Mouse (Mus musculus) forebrain, embryonic 12.5 days (tissue): ENCODE results near the gene Ptprn2. TPM values are rescaled to one million over a fixed set of nuclear protein-coding genes. Genes with fewer than 3 reads are reported as not detected.

Source experiments
- ATAC-seq: fragments of 200-750 bp; cut with Nextera tagmentation; 2 replicates; pipeline ENCODE4 v1.8.0; 2017; ENCODE audit warnings: moderate TSS enrichment; ENCODE audit not compliant: low FRiP score
- H3K27ac ChIP-seq: fragments of 300-500 bp; sonication (generic); 2 replicates; pipeline ENCODE4 v1.5.1; 2016; ENCODE audit warnings: mild to moderate bottlenecking
- H3K27me3 ChIP-seq: fragments of 300-500 bp; sonication (generic); 2 replicates; pipeline ENCODE4 v1.6.1; 2016; ENCODE audit warnings: mild to moderate bottlenecking
- H3K36me3 ChIP-seq: fragments of 300-500 bp; sonication (generic); replicated peaks from 2 replicates; pipeline ENCODE4 v1.6.1; 2016; ENCODE audit warnings: mild to moderate bottlenecking
- H3K4me1 ChIP-seq: fragments of 300-500 bp; sonication (generic); 2 replicates; pipeline ENCODE4 v1.6.1; 2016
- H3K4me2 ChIP-seq: fragments of 300-500 bp; sonication (generic); 2 replicates; pipeline ENCODE4 v1.6.1; 2016; ENCODE audit warnings: mild to moderate bottlenecking, moderate library complexity
- H3K4me3 ChIP-seq: fragments of 300-500 bp; sonication (generic); replicated peaks from 2 replicates; pipeline ENCODE4 v1.5.1; 2016; ENCODE audit warnings: mild to moderate bottlenecking
- H3K9ac ChIP-seq: fragments of 300-500 bp; sonication (generic); 2 replicates; pipeline ENCODE4 v1.6.1; 2016; ENCODE audit warnings: mild to moderate bottlenecking
- H3K9me3 ChIP-seq: fragments of 300-500 bp; sonication (generic); 2 replicates; pipeline ENCODE4 v1.6.1; 2016
- WGBS: fragments of 180-500 bp; shearing (Covaris S2); methylation state at CpG from one replicate; pipeline ENCODE4 v1.1.7; 2016; 5-methylcytosine and 5-hydroxymethylcytosine counted together
- polyA plus RNA-seq: library from polyadenylated mRNA; unstranded; fragments of >200 nt; fragmentation: Nextera tagmentation; extraction: Ambion mirVana; gene quantifications from 2 replicates; pipeline ENCODE4 v1.2.1, GENCODE M21; 2016

Gene Ptprn2
- polyA plus RNA-seq, 1 experiment from 2014 or later: 8.8 TPM

DNA sequence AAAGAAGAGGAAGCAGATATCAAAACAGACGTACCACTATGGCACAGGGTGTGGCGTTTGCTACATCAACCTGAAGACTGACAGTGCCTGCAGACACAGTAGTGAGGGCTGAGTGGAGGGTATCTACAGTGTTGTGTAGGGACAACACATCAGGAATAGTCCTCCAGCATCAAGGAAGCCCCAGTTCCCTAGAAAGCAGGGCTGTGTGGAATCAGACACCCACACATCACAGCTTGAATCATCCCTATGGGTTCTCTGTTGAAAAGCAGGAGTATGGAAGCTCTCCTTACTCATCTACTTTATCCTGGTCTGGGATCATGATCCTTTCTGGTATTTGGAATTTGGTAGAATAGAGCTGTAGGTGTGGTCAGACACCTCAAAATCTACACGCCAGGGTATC, 287.8 kb downstream of the Ptprn2 start:
- no peak overlapping the region for H3K4me2 ChIP-seq
- H3K4me3 ChIP-seq: no peak overlapping the region
- no peaks in the 10 kb centered on the region for H3K27me3 ChIP-seq
- H3K36me3 ChIP-seq: no peaks in the 10 kb centered on the region
- ATAC-seq: no peak
- H3K9ac ChIP-seq: no peak overlapping the region
- H3K9me3 ChIP-seq: no peaks in the 10 kb centered on the region
- 97% methylated on average over 3 of the region's 3 CpGs for WGBS
- H3K27ac ChIP-seq: no peak overlapping the region
- peaks cover 23% of the 10 kb centered on the region for H3K4me1 ChIP-seq

DNA sequence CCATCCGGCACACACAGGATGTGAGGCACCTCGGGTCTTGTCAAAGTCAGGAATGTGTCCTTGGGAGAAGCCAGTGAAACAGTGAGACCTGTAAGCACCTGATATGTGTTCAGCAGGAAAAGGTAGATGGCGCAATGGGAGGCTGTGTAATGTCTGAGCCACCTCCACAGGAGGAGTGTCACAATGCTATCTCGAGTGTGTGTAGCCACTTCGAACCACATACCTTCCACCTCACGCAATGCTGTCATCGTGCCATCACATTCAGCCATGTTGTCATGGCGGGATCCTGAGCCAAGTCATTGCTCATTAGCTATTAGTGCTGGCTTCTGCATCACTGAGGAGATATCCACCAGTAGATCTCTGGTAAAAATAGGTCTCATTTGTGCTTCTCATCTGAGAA, 290.9 kb downstream of the Ptprn2 start:
- H3K4me3 ChIP-seq: no peak overlapping the region
- no peaks in the 10 kb centered on the region for H3K9me3 ChIP-seq
- no peak overlapping the region for H3K27ac ChIP-seq
- H3K4me2 ChIP-seq: no peak overlapping the region
- peaks cover 23% of the 10 kb centered on the region for H3K4me1 ChIP-seq
- no peak overlapping the region for H3K9ac ChIP-seq
- no peaks in the 10 kb centered on the region for H3K36me3 ChIP-seq
- no peaks in the 10 kb centered on the region for H3K27me3 ChIP-seq
- no peak for ATAC-seq
- 89% methylated on average over 8 of the region's 8 CpGs for WGBS

DNA sequence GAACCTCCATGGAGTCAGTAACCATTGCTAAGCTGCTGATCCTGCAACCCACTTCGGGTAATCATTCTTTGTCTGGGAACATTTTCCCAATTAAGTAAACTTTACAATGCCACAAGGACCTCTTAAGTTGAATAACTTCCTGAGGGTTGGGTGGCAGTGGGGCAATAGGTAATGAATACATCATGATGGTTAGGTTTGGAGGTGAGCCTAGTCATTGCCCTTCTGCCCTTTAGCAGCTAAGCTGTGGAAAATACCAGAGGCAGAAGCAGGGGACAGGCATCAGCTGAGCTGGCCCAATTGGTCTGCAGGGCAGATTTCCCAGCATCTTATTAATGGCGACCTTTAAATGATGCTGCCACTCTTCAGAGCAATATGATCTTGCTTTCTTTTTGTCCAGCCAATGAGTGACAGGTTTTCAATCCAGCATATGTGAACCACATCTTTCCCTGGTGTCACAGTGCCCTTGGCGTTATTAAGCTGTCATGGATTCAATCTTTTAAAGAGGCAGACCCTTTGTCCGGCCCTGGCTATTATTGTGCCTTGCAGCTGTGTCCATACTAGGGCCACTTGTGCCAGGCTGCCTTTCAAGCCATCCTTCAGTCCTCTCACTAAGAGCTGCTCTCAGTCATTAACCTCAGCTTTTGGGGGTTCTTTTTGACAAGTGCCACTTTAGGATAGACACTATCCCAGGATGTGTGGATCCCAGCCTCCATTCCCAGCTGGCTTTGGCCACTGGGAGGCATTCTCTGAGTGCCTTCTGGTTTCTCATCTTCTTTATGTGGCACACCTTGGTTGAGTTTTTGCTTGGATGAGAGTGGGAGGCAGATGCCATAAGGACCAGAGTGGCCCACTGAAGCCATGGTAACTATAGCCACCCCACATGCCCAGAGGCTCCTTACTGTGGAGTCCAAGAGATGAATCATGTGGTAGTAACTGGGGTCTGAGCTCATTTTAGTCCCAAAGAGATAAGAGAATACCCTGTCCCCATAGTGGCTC, 292.9 kb downstream of the Ptprn2 start:
- 33% methylated on average over 4 of the region's 4 CpGs for WGBS
- Histone ChIP-seq H3K4me1 (peaks cover 13% of the 10 kb centered on the region), H3K27ac (0 out of 2 replicates have a peak overlapping the region, but pooled peaks have one; percentile 19), H3K4me3 (no peak overlapping the region), H3K9ac (no peak overlapping the region), H3K9me3 (no peaks in the 10 kb centered on the region), H3K4me2 (no peak overlapping the region), H3K27me3 (no peaks in the 10 kb centered on the region), H3K36me3 (no peaks in the 10 kb centered on the region)
- ATAC-seq: peak; percentile 71

DNA sequence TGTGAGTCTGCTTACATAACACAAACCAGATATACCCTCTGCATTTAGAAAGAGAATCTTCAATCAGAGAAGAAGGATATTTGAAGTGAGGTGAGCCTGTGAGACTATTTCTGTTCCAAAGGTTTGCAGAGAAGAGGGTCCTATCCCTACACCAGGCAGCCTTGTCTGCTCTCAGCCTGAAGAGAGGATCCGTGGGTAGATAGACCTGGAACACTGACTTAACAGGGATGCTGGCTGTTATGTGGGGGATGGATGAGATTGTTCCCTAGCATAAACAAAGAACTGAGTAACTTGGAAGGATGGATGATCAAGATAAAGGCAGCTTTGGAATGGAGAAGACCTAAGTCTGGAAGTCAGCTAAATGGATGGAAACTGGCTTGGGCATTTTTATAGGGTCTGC, 294.9 kb downstream of the Ptprn2 start:
- peaks cover 13% of the 10 kb centered on the region for H3K4me1 ChIP-seq
- H3K36me3 ChIP-seq: no peaks in the 10 kb centered on the region
- H3K9me3 ChIP-seq: no peaks in the 10 kb centered on the region
- ATAC-seq: no peak
- H3K4me3 ChIP-seq: no peak overlapping the region
- H3K27ac ChIP-seq: no peak overlapping the region
- WGBS: 92% methylated on average over 1 of the region's 1 CpGs
- no peaks in the 10 kb centered on the region for H3K27me3 ChIP-seq
- H3K9ac ChIP-seq: no peak overlapping the region
- no peak overlapping the region for H3K4me2 ChIP-seq

DNA sequence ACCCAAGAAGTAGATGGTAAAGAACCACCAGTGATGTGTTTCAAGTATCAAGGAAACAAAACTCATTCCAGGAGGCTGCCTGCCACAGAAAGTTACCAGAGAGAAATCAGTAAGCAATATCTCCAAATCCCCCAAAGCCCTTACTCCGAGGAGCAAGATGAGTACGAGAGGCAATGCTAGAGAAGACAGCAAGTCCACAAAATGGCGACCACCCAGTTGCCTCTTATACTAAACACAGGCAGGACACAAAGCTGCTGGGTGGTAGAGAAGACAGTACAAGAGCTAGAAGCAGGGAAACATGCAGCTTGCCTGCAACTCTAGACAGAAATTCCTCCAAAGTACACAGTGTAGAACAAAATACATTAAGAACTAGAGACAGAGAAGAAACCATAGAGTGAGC, 300.2 kb downstream of the Ptprn2 start:
- Histone ChIP-seq H3K9ac (no peak overlapping the region), H3K9me3 (no peaks in the 10 kb centered on the region), H3K4me3 (no peak overlapping the region), H3K27ac (no peak overlapping the region), H3K4me2 (no peak overlapping the region), H3K27me3 (no peaks in the 10 kb centered on the region), H3K36me3 (no peaks in the 10 kb centered on the region), H3K4me1 (no peaks in the 10 kb centered on the region)
- 90% methylated on average over 3 of the region's 3 CpGs for WGBS
- no peak for ATAC-seq

DNA sequence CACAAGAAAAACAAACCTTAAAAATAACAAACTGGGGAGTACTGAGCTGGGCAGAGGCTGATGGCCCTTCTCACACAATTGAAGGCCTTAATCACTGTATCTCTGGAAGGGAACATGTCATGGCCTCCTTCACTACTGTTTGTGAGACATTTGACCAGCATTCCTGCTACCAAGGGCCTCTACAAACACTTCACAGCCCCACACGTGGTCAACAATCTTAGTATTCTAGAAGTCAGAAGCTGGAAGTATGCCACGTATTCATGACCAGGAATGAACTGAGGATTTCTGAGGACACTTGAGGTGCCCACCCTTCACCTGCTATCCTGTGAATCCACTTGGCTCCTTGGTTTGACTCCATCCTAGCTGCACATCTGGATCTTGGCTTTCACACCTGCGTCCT, 302.8 kb downstream of the Ptprn2 start:
- ATAC-seq: no peak
- H3K36me3 ChIP-seq: no peaks in the 10 kb centered on the region
- no peaks in the 10 kb centered on the region for H3K27me3 ChIP-seq
- WGBS: 85% methylated on average over 3 of the region's 3 CpGs
- H3K4me3 ChIP-seq: no peak overlapping the region
- H3K9me3 ChIP-seq: no peaks in the 10 kb centered on the region
- no peaks in the 10 kb centered on the region for H3K4me1 ChIP-seq
- H3K27ac ChIP-seq: no peak overlapping the region
- no peak overlapping the region for H3K9ac ChIP-seq
- no peak overlapping the region for H3K4me2 ChIP-seq

DNA sequence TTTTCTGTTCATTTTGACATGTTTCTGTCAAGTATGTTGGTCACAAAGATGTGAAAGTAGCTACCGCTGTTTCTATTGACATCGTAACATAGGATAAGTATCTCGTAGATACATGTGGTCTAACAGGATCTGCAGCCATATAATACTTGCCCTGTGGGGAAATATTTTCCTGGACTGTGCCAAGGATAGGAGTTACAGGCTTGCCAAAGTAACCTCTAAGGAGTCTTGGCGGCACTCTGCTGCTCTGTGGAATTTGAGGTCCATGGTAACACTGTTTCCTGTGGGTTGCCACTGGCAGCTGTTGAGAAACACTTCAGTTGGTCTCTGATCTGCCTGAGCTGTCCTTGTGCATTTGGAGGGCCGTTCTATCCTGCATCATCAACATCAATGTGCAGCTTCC, 317.8 kb downstream of the Ptprn2 start:
- H3K4me1 ChIP-seq: no peaks in the 10 kb centered on the region
- 91% methylated on average over 5 of the region's 5 CpGs for WGBS
- no peak overlapping the region for H3K4me3 ChIP-seq
- no peaks in the 10 kb centered on the region for H3K9me3 ChIP-seq
- H3K36me3 ChIP-seq: no peaks in the 10 kb centered on the region
- H3K4me2 ChIP-seq: no peak overlapping the region
- ATAC-seq: no peak
- H3K27ac ChIP-seq: no peak overlapping the region
- no peaks in the 10 kb centered on the region for H3K27me3 ChIP-seq
- no peak overlapping the region for H3K9ac ChIP-seq

DNA sequence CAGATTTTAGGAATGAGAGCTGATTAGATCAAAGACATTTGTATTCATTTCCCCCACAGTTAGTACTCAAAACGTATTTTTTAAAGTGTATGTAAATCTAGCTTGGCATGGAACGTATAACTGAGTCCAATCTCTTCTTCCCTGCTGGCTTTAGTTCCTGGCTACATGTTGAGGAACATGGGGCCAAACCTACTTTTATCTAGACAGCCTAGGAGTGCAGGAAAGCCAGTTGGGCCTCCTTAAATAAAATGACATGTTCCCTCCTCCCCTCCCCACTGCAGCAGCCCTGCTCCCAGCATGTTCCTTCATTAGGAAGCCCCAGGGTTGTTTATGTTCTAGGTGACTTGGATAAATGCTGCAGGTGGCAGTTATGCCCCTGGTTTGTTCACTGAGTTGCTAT, 319.2 kb downstream of the Ptprn2 start:
- ATAC-seq: no peak
- H3K9me3 ChIP-seq: no peaks in the 10 kb centered on the region
- WGBS: 74% methylated on average over 2 of the region's 2 CpGs
- H3K4me3 ChIP-seq: no peak overlapping the region
- no peak overlapping the region for H3K9ac ChIP-seq
- no peaks in the 10 kb centered on the region for H3K27me3 ChIP-seq
- no peak overlapping the region for H3K27ac ChIP-seq
- no peaks in the 10 kb centered on the region for H3K36me3 ChIP-seq
- no peak overlapping the region for H3K4me2 ChIP-seq
- no peaks in the 10 kb centered on the region for H3K4me1 ChIP-seq

DNA sequence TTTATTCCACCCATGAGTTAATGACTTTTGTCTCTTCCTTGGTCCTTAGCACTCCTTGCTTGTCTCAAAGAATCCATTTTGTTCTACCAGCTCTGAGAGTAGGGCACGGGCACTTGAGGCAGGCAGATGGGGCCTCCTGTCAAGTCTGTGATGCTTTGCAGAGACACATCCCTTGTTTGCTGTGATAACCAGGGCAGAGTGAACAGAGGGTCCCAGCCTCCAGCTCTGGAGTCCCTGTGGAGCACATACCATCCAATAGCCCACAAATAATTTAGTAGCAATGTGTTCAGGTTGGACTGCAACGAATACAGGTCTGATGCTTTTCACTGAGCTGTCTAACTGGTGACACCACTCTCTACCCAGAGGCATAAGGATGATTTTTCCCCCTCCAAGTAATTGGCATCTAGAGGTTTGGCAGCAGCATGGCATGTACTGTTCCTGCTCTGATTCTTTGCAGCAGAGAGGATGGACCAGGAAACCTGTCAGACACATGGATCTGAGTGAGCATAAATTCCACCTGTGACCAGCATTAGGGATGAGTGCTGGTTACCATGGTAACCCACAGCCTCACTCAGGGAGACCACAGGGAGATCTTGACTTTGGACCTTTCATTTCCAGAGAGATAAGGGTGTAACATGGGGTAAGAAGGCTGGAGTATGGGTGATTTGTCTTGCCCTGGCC, 319.7 kb downstream of the Ptprn2 start:
- H3K4me2 ChIP-seq: no peak overlapping the region
- no peak overlapping the region for H3K27ac ChIP-seq
- ATAC-seq: peak; percentile 30; the same call in 1 of the 2 replicates
- 80% methylated on average over 2 of the region's 2 CpGs for WGBS
- H3K4me1 ChIP-seq: no peaks in the 10 kb centered on the region
- no peaks in the 10 kb centered on the region for H3K27me3 ChIP-seq
- no peaks in the 10 kb centered on the region for H3K36me3 ChIP-seq
- H3K9ac ChIP-seq: no peak overlapping the region
- no peak overlapping the region for H3K4me3 ChIP-seq
- H3K9me3 ChIP-seq: no peaks in the 10 kb centered on the region

DNA sequence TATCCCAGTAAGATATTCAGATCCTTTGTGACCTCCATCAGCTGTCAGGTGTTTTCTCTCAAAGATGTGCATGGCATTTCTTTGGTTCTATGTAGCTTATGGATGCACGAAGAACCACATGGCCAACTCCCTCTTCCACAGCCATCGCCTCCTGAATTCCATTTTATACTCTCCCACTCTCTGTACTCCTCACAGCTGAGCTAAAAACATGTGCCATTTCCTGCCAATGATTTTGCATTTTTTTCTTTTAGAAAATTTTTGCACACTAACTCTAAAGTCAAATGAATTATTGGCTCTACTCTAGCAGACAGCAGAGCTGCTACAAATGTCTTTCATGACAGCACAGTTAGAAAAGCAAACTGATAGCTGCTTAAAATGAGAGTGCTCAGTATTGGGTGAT, 320.6 kb downstream of the Ptprn2 start:
- no peak overlapping the region for H3K4me3 ChIP-seq
- H3K9me3 ChIP-seq: no peaks in the 10 kb centered on the region
- no peak for ATAC-seq
- no peak overlapping the region for H3K4me2 ChIP-seq
- no peaks in the 10 kb centered on the region for H3K4me1 ChIP-seq
- H3K36me3 ChIP-seq: no peaks in the 10 kb centered on the region
- 92% methylated on average over 2 of the region's 2 CpGs for WGBS
- H3K27ac ChIP-seq: no peak overlapping the region
- no peak overlapping the region for H3K9ac ChIP-seq
- no peaks in the 10 kb centered on the region for H3K27me3 ChIP-seq

DNA sequence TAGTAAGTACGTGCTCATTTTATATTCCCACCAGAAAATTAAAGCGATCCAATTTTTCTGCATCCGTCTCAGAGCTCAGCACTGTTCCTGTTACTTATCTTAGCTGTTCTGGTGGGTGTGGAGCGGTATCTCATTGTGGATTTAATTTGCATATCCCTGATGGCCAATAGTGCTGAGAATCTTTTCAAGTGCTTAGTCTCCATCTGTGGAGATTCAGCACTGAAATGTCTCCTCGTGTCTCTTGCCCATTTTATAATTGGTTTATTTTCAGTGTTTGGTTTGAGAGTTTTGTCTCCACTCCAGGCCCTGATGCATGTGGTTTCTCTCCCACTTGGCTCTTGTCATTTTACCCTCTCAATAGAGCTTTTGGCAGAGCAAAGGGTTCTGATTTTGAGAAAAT, 327.5 kb downstream of the Ptprn2 start:
- Histone ChIP-seq H3K9me3 (no peaks in the 10 kb centered on the region), H3K4me1 (no peaks in the 10 kb centered on the region), H3K4me3 (no peak overlapping the region), H3K4me2 (no peak overlapping the region), H3K27me3 (no peaks in the 10 kb centered on the region), H3K9ac (no peak overlapping the region), H3K27ac (no peak overlapping the region), H3K36me3 (no peaks in the 10 kb centered on the region)
- no peak for ATAC-seq
- WGBS: 85% methylated on average over 5 of the region's 5 CpGs

DNA sequence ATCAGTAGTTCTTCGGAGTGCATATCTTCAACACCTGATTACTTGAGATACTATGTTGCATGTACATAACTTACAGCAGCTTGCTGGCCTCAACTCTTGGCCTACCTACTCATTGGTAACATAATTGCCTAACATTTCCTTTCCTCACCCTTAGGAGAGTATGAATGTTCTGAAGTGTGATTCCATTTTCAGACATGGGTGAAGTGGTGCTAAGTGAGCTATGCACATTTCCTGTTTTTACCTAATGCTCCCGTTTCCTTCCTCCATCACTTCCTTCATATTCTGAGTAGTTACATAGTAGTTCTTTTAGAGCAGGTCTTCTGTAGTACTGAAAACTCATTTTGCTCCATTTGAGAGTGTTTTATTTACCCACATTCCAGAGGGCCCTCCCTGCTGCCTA, 334.3 kb downstream of the Ptprn2 start:
- H3K4me3 ChIP-seq: no peak overlapping the region
- no peak overlapping the region for H3K4me2 ChIP-seq
- no peaks in the 10 kb centered on the region for H3K4me1 ChIP-seq
- WGBS: 91% methylated on average over 2 of the region's 2 CpGs
- ATAC-seq: no peak
- no peaks in the 10 kb centered on the region for H3K9me3 ChIP-seq
- no peaks in the 10 kb centered on the region for H3K27me3 ChIP-seq
- H3K9ac ChIP-seq: no peak overlapping the region
- no peaks in the 10 kb centered on the region for H3K36me3 ChIP-seq
- H3K27ac ChIP-seq: no peak overlapping the region
